Comparison of ENCODE assay signal across 14 mouse cellular contexts in genomic region chr3:125660114-125660717, GRCm38 (mm10).
DNase-seq lines count a peak whose midpoint lies in the region; ATAC-seq and TF ChIP-seq lines count a peak whose summit lies in the region.
"Had no signal": no experiment of that assay in that cellular context is flagged by ENCODE, and none has a peak within 500 bp of the region (broad histone marks: within the 10 kb centered on the region; RNA-seq: fewer than 3 reads in every experiment).

No protein-coding gene starts in this region.

- no peak overlapping the region for H3K4me2 ChIP-seq in midbrain, embryonic 12.5 days (replicated peaks)
- H3K4me2 ChIP-seq: embryonic facial prominence, embryonic 13.5 days; heart, embryonic 11.5 days; liver, embryonic 15.5 days had no signal

- TF ChIP-seq POLR2A in cerebellum, adult 2 months (IDR thresholded peaks at IDR 0.05; ENCODE audit: borderline replicate concordance, insufficient read depth, low read length): no peak

- DNase-seq in embryo, embryonic 10.5 days (ENCODE audit: low spot score): peak; percentile 37
- no peak for DNase-seq in embryo, embryonic 11 days
- DNase-seq in R1 (ENCODE audit: low read depth, low spot score): peak; percentile 6
- DNase-seq in hindbrain, embryonic 10.5 days (ENCODE audit: low spot score): peak; percentile 25
- no peak for DNase-seq in cerebellum, adult 2 months
- DNase-seq in cerebellum, postnatal 4 days (ENCODE audit: low spot score in 2 of 2): no peak
- no peak for DNase-seq in urinary bladder, postnatal 14 days (ENCODE audit: low spot score)
- DNase-seq: gastrocnemius, adult 2 months; thymus, adult 18-20 months had no signal

- peaks cover 7% of the 10 kb centered on the region for H3K4me1 ChIP-seq in hindbrain, embryonic 10.5 days (replicated peaks)
- H3K4me1 ChIP-seq in midbrain, embryonic 12.5 days: peaks cover 4% of the 10 kb centered on the region; the same call in 1 of the 2 replicates
- H3K4me1 ChIP-seq in cerebellum, adult 2 months (ENCODE audit: control insufficient read depth, insufficient read depth, low read length): no peaks in the 10 kb centered on the region
- H3K4me1 ChIP-seq: embryonic facial prominence, embryonic 13.5 days; liver, embryonic 15.5 days had no signal

- no peak overlapping the region for H3K4me3 ChIP-seq in hindbrain, embryonic 10.5 days
- no peak overlapping the region for H3K4me3 ChIP-seq in midbrain, embryonic 12.5 days
- H3K4me3 ChIP-seq in cerebellum, adult 2 months (replicated peaks; ENCODE audit: insufficient read depth, low read depth, low read length): no peak overlapping the region
- H3K4me3 ChIP-seq: embryonic facial prominence, embryonic 13.5 days; gastrocnemius, adult 2 months; liver, embryonic 15.5 days had no signal

- ATAC-seq in midbrain, embryonic 12.5 days (ENCODE audit: low FRiP score, low read depth): peak; percentile 93

- no peak overlapping the region for H3K27ac ChIP-seq in hindbrain, embryonic 10.5 days
- no peak overlapping the region for H3K27ac ChIP-seq in midbrain, embryonic 12.5 days (replicated peaks)
- H3K27ac ChIP-seq in cerebellum, adult 2 months (ENCODE audit: insufficient read depth, low read length): no peak overlapping the region
- H3K27ac ChIP-seq: embryonic facial prominence, embryonic 13.5 days; gastrocnemius, adult 2 months; liver, embryonic 15.5 days had no signal

- H3K9me3 ChIP-seq in hindbrain, embryonic 10.5 days: no peaks in the 10 kb centered on the region
- H3K9me3 ChIP-seq in midbrain, embryonic 12.5 days: no peaks in the 10 kb centered on the region
- H3K9me3 ChIP-seq: embryonic facial prominence, embryonic 13.5 days; G1E; liver, embryonic 15.5 days had no signal

- WGBS in hindbrain, embryonic 10.5 days: 54% methylated on average over 3 of the region's 3 CpGs
- WGBS in midbrain, embryonic 12.5 days: 54% methylated on average over 3 of the region's 3 CpGs
- 60% methylated on average over 3 of the region's 3 CpGs for WGBS in cerebellum, adult 2 months

- H3K36me3 ChIP-seq in hindbrain, embryonic 10.5 days: no peaks in the 10 kb centered on the region
- H3K36me3 ChIP-seq in midbrain, embryonic 12.5 days: no peaks in the 10 kb centered on the region
- H3K36me3 ChIP-seq: embryonic facial prominence, embryonic 13.5 days; G1E; liver, embryonic 15.5 days had no signal

- no peak for TF ChIP-seq CTCF in cerebellum, adult 2 months (IDR thresholded peaks at IDR 0.05; ENCODE audit: borderline replicate concordance, insufficient read depth, low read depth, low read length)

- no peak overlapping the region for H3K9ac ChIP-seq in midbrain, embryonic 12.5 days (replicated peaks)
- H3K9ac ChIP-seq: embryonic facial prominence, embryonic 13.5 days; liver, embryonic 15.5 days had no signal

- H3K27me3 ChIP-seq in hindbrain, embryonic 10.5 days (ENCODE audit: insufficient read depth, poor library complexity, severe bottlenecking): no peaks in the 10 kb centered on the region
- H3K27me3 ChIP-seq in midbrain, embryonic 12.5 days: no peaks in the 10 kb centered on the region
- H3K27me3 ChIP-seq in cerebellum, adult 2 months (ENCODE audit: control insufficient read depth, insufficient read depth, low read length): no peaks in the 10 kb centered on the region
- H3K27me3 ChIP-seq: embryonic facial prominence, embryonic 13.5 days; liver, embryonic 15.5 days had no signal

Comparison
In these comparisons a context has a peak if more than half of its experiments do, and no peak if none do; other contexts are left out.
1. DNase-seq: peak in embryo, embryonic 10.5 days (single experiment), R1 (single experiment) and hindbrain, embryonic 10.5 days (single experiment); none in embryo, embryonic 11 days (single experiment), cerebellum, adult 2 months (0 of 2), cerebellum, postnatal 4 days (0 of 2) and urinary bladder, postnatal 14 days (single experiment).